21 mouse cellular contexts compared by ENCODE assay signal in genomic region chr5:150053294-150053693, GRCm38 (mm10). TPM values are rescaled to one million over a fixed set of nuclear protein-coding genes. Genes with fewer than 3 reads are reported as not detected.
DNase-seq lines count a peak whose midpoint lies in the region; TF ChIP-seq lines count a peak whose summit lies in the region.
"Had no signal": no experiment of that assay in that cellular context is flagged by ENCODE, and none has a peak within 500 bp of the region (broad histone marks: within the 10 kb centered on the region; RNA-seq: fewer than 3 reads in every experiment).

No protein-coding gene starts in this region.

- DNase-seq in heart, adult 11 months = peak; percentile 31
- DNase-seq in heart, postnatal 25 days (ENCODE audit: low spot score) = no peak
- DNase-seq in left cerebral cortex, adult 2 months (ENCODE audit: extremely low spot score in 1 of 2, low spot score in 2 of 2) = no peak
- no peak for DNase-seq in left cerebral cortex, adult 11 months (ENCODE audit: low spot score)
- peak; percentile 12 to 47 for DNase-seq in right cerebral cortex, postnatal 36 days (ENCODE audit: low spot score in 2 of 2)
- no peak for DNase-seq in right cerebral cortex, postnatal 14 days
- no peak for DNase-seq in cerebellum, postnatal 14 days
- DNase-seq: adrenal gland, adult 2 months; adrenal gland, postnatal 14 days; cerebellum, adult 11-12 months; cerebellum, adult 8-10 months; cerebellum, postnatal 10 days; gastrocnemius, adult 2 months; gastrocnemius, postnatal 14 days; heart, adult 18-20 months; heart, postnatal 36 days had no signal

- intact Hi-C loops in heart, postnatal 25 days (cut with DNase I) = no loop called here
- intact Hi-C loops in left cerebral cortex, adult 2 months (cut with DNase I) = loop anchor here (1.0 kb wide), 1 partner anchor 27 kb away; no protein-coding TSS in a partner anchor

- no peak for TF ChIP-seq CTCF in left cerebral cortex, adult 2 months (IDR thresholded peaks at IDR 0.05)

- no peak overlapping the region for H3K4me3 ChIP-seq in left cerebral cortex, adult 2 months
- H3K4me3 ChIP-seq: forebrain, embryonic 10.5 days; forebrain, embryonic 13.5 days; gastrocnemius, adult 2 months; hindbrain, embryonic 10.5 days; hindbrain, embryonic 13.5 days had no signal

- 0 out of 2 replicates have a peak overlapping the region, but pooled peaks have one; percentile 32 for H3K27ac ChIP-seq in left cerebral cortex, adult 2 months
- H3K27ac ChIP-seq: forebrain, embryonic 10.5 days; forebrain, embryonic 13.5 days; gastrocnemius, adult 2 months; hindbrain, embryonic 10.5 days; hindbrain, embryonic 13.5 days had no signal

RNA-seq across cellular contexts. Expression of gene Rxfp2, which starts 34.8 kb away (rescaled TPM):
- not detected for total RNA-seq in heart, postnatal 25 days (2021)
- 1 to 10 TPM in 1 of 2 experiments, under 1 TPM in 1; 0.87 to 1.6 TPM for total RNA-seq in left cerebral cortex, adult 2 months (2021)
- total RNA-seq: adrenal gland, adult 2 months; gastrocnemius, adult 2 months; gastrocnemius, postnatal 14 days; heart, adult 18-20 months; heart, postnatal 36 days; MEL had no signal

Comparison
In these comparisons a context has a peak if more than half of its experiments do, and no peak if none do; other contexts are left out.
1. DNase-seq: peak in heart, adult 11 months (single experiment) and right cerebral cortex, postnatal 36 days (2 of 2); none in heart, postnatal 25 days (single experiment), left cerebral cortex, adult 2 months (0 of 2), left cerebral cortex, adult 11 months (single experiment), right cerebral cortex, postnatal 14 days (single experiment) and cerebellum, postnatal 14 days (0 of 2).